Mouse (Mus musculus) midbrain, postnatal 0 days (tissue): ENCODE data around the gene Itga6. TPM values are rescaled to one million over a fixed set of nuclear protein-coding genes. Genes with fewer than 3 reads are reported as not detected.
"Not testable (repeated sequence)": the region's sequence is repeated elsewhere in the genome, so short reads cannot be mapped to it uniquely, and the experiment has no call there.

Source experiments
- ATAC-seq: fragments of 200-750 bp; cut with Nextera tagmentation; 2 replicates; pipeline ENCODE4 v1.8.0; 2017; ENCODE audit warnings: moderate number of reproducible peaks, mild to moderate bottlenecking, moderate TSS enrichment, moderate library complexity; ENCODE audit not compliant: low FRiP score
- DNase-seq: peaks from one replicate; pipeline ENCODE4 v3.0.0-alpha.2; 2015; ENCODE audit warnings: low spot score
- H3K27ac ChIP-seq: fragments of 300-500 bp; sonication (generic); 2 replicates; pipeline ENCODE4 v1.5.1; 2014; ENCODE audit warnings: low read depth, mild to moderate bottlenecking, low read length, mixed read lengths
- H3K27me3 ChIP-seq: fragments of 300-500 bp; sonication (generic); 2 replicates; pipeline ENCODE4 v1.6.1; 2014; ENCODE audit warnings: low read length, control low read depth, mixed read lengths; ENCODE audit not compliant: insufficient read depth
- H3K36me3 ChIP-seq: fragments of 300-500 bp; sonication (generic); 2 replicates; pipeline ENCODE4 v1.6.1; 2014; ENCODE audit warnings: low read length, control low read depth, mixed read lengths; ENCODE audit not compliant: insufficient read depth
- H3K4me1 ChIP-seq: fragments of 300-500 bp; sonication (generic); 2 replicates; pipeline ENCODE4 v1.6.1; 2014; ENCODE audit warnings: mild to moderate bottlenecking, control low read depth, antibody characterized with exemption, low read length, mixed read lengths; ENCODE audit not compliant: insufficient read depth
- H3K4me2 ChIP-seq: fragments of 300-500 bp; sonication (generic); 2 replicates; pipeline ENCODE4 v1.6.1; 2014; ENCODE audit warnings: low read depth, mild to moderate bottlenecking, low read length, mixed read lengths; ENCODE audit not compliant: poor library complexity, severe bottlenecking
- H3K4me3 ChIP-seq: fragments of 300-500 bp; sonication (generic); 2 replicates; pipeline ENCODE4 v1.5.1; 2014; ENCODE audit warnings: low read depth, mild to moderate bottlenecking, low read length, moderate library complexity
- H3K9ac ChIP-seq: fragments of 300-500 bp; sonication (generic); replicated peaks from 2 replicates; pipeline ENCODE4 v1.6.1; 2014; ENCODE audit warnings: mild to moderate bottlenecking, low read length, moderate library complexity, mixed read lengths; ENCODE audit not compliant: poor library complexity, severe bottlenecking
- H3K9me3 ChIP-seq: fragments of 300-500 bp; sonication (generic); 2 replicates; pipeline ENCODE4 v1.6.1; 2016; ENCODE audit warnings: low read length, control low read depth
- CTCF ChIP-seq: IDR thresholded peaks from 2 replicates; pipeline ENCODE4 v1.5.1; 2016; ENCODE audit warnings: antibody characterized with exemption, mild to moderate bottlenecking
- WGBS: fragments of 180-500 bp; shearing (Covaris S2); extraction: QIAGEN DNeasy Blood & Tissue Kit; methylation state at CpG from one replicate; pipeline ENCODE4 v1.1.7; 2014; 5-methylcytosine and 5-hydroxymethylcytosine counted together
- polyA plus RNA-seq: library from polyadenylated mRNA; unstranded; fragments of >200 nt; fragmentation: Nextera tagmentation; extraction: Ambion mirVana; gene quantifications from 2 replicates; pipeline ENCODE4 v1.2.1, GENCODE M21; 2015
- total RNA-seq: library from RNA; depleted of rRNA; stranded (reverse); fragments of >200 nt; gene quantifications from 2 replicates; pipeline ENCODE4 v1.2.3, GENCODE M21; 2014

Gene Itga6
- total and polyA plus RNA-seq, 2 experiments from 2014 or later: 16.0 to 38.9 TPM

GRCm38 (mm10) chr2:71704309-71704708 lies 41.1 kb upstream of the Itga6 start:
- DNase-seq (no peak), ATAC-seq (no peak)
- no peaks in the 10 kb centered on the region for H3K9me3 ChIP-seq
- H3K9ac ChIP-seq: no peak overlapping the region
- H3K4me3 ChIP-seq: no peak overlapping the region
- no peak overlapping the region for H3K27ac ChIP-seq
- no peaks in the 10 kb centered on the region for H3K27me3 ChIP-seq
- no peaks in the 10 kb centered on the region for H3K36me3 ChIP-seq
- no peaks in the 10 kb centered on the region for H3K4me1 ChIP-seq
- H3K4me2 ChIP-seq: no peak overlapping the region
- WGBS: 31% methylated on average over 5 of the region's 5 CpGs
- TF ChIP-seq CTCF: no peak

- H3K27me3 ChIP-seq: no peaks in the 10 kb centered on the region
- no peaks in the 10 kb centered on the region for H3K4me1 ChIP-seq
- no peak overlapping the region for H3K4me3 ChIP-seq
- H3K27ac ChIP-seq: no peak overlapping the region
- H3K36me3 ChIP-seq: no peaks in the 10 kb centered on the region
- TF ChIP-seq CTCF: no peak
- ATAC-seq (no peak), DNase-seq (peak; percentile 50)
- no peaks in the 10 kb centered on the region for H3K9me3 ChIP-seq
- H3K9ac ChIP-seq: no peak overlapping the region
- H3K4me2 ChIP-seq: no peak overlapping the region
- 71% methylated on average over 5 of the region's 5 CpGs for WGBS
Observed at GRCm38 (mm10) chr2:71708886-71709285, 36.5 kb upstream of the Itga6 start.

GRCm38 (mm10) chr2:71711640-71712039 lies 33.8 kb upstream of the Itga6 start:
- 86% methylated on average over 2 of the region's 2 CpGs for WGBS
- H3K36me3 ChIP-seq: no peaks in the 10 kb centered on the region
- no peaks in the 10 kb centered on the region for H3K9me3 ChIP-seq
- no peaks in the 10 kb centered on the region for H3K4me1 ChIP-seq
- no peak for TF ChIP-seq CTCF
- no peak for ATAC-seq
- no peak overlapping the region for H3K27ac ChIP-seq
- H3K9ac ChIP-seq: no peak overlapping the region
- H3K4me3 ChIP-seq: no peak overlapping the region
- H3K27me3 ChIP-seq: no peaks in the 10 kb centered on the region
- no peak for DNase-seq
- no peak overlapping the region for H3K4me2 ChIP-seq

- no peak for TF ChIP-seq CTCF
- H3K9me3 ChIP-seq: no peaks in the 10 kb centered on the region
- H3K36me3 ChIP-seq: no peaks in the 10 kb centered on the region
- H3K4me2 ChIP-seq: no peak overlapping the region
- H3K4me3 ChIP-seq: no peak overlapping the region
- peaks cover 3% of the 10 kb centered on the region; the same call in 1 of the 2 replicates for H3K4me1 ChIP-seq
- DNase-seq (no peak), ATAC-seq (no peak)
- H3K9ac ChIP-seq: no peak overlapping the region
- no peaks in the 10 kb centered on the region for H3K27me3 ChIP-seq
- WGBS: 92% methylated on average over 5 of the region's 5 CpGs
- H3K27ac ChIP-seq: no peak overlapping the region
Observed at GRCm38 (mm10) chr2:71714416-71714815, 31.0 kb upstream of the Itga6 start.

GRCm38 (mm10) chr2:71719005-71719386 lies 26.4 kb upstream of the Itga6 start:
- Histone ChIP-seq H3K27me3 (no peaks in the 10 kb centered on the region), H3K4me1 (peaks cover 4% of the 10 kb centered on the region; the same call in 1 of the 2 replicates), H3K9ac (no peak overlapping the region), H3K36me3 (no peaks in the 10 kb centered on the region), H3K9me3 (no peaks in the 10 kb centered on the region), H3K27ac (no peak overlapping the region), H3K4me2 (no peak overlapping the region), H3K4me3 (no peak overlapping the region)
- no peak for TF ChIP-seq CTCF
- WGBS: 44% methylated on average over 9 of the region's 9 CpGs
- ATAC-seq: no peak
- no peak for DNase-seq

- 45% methylated on average over 5 of the region's 5 CpGs for WGBS
- ATAC-seq: peak; percentile 69
Observed at GRCm38 (mm10) chr2:71719387-71720034, 25.9 kb upstream of the Itga6 start.

GRCm38 (mm10) chr2:71720556-71720955 lies 24.9 kb upstream of the Itga6 start:
- not testable (repeated sequence) for H3K4me3 ChIP-seq, H3K27ac ChIP-seq, H3K36me3 ChIP-seq, H3K4me2 ChIP-seq, ATAC-seq, H3K9ac ChIP-seq, DNase-seq, H3K9me3 ChIP-seq, H3K4me1 ChIP-seq, H3K27me3 ChIP-seq
- 68% methylated on average over 2 of the region's 2 CpGs for WGBS

More at GRCm38 (mm10) chr2:71719387-71720034, 25.9 kb upstream of the Itga6 start:
- no peaks in the 10 kb centered on the region for H3K36me3 ChIP-seq
- peaks cover 4% of the 10 kb centered on the region; the same call in 1 of the 2 replicates for H3K4me1 ChIP-seq
- no peaks in the 10 kb centered on the region for H3K9me3 ChIP-seq
- peak; percentile 86 for DNase-seq
- H3K4me3 ChIP-seq: no peak overlapping the region
- no peaks in the 10 kb centered on the region for H3K27me3 ChIP-seq
- no peak overlapping the region for H3K4me2 ChIP-seq
- H3K27ac ChIP-seq: no peak overlapping the region
- no peak for TF ChIP-seq CTCF
- no peak overlapping the region for H3K9ac ChIP-seq
